Mouse (Mus musculus) kidney, adult 18-20 months (tissue): ENCODE measurements at regions not wholly inside any gene's neighbourhood (a gene's known extent, or its start where the extent isn't known, plus 50 kb on each side); places are given as distances from the start of the nearest gene placed in this dataset.
"Not testable (repeated sequence)": the region's sequence is repeated elsewhere in the genome, so short reads cannot be mapped to it uniquely, and the experiment has no call there.

Source experiments
- DNase-seq: peaks from one replicate; pipeline ENCODE4 v3.0.0; 2021

- DNase-seq = no peak
Observed at GRCm38 (mm10) chr2:114454901-114455300, 199.9 kb downstream of the Dph6 start.

- no peak for DNase-seq
Observed at GRCm38 (mm10) chr2:114450185-114450584, 204.6 kb downstream of the Dph6 start.

- no peak for DNase-seq
Observed at GRCm38 (mm10) chr2:114443801-114444200, 211.0 kb downstream of the Dph6 start.

- no peak for DNase-seq
Observed at GRCm38 (mm10) chr2:114440943-114441342, 213.8 kb downstream of the Dph6 start.

- DNase-seq = no peak
Observed at GRCm38 (mm10) chr2:114439668-114440067, 215.1 kb downstream of the Dph6 start.

- DNase-seq = no peak
Observed at GRCm38 (mm10) chr2:114438048-114438447, 216.7 kb downstream of the Dph6 start.

GRCm38 (mm10) chr2:114427426-114428157 is 226.3 kb upstream of the Zfp770 start:
- no peak for DNase-seq

GRCm38 (mm10) chr2:114419346-114419745 is 218.1 kb upstream of the Zfp770 start:
- DNase-seq = no peak

GRCm38 (mm10) chr2:114413013-114413412 is 211.7 kb upstream of the Zfp770 start:
- DNase-seq = no peak

- DNase-seq = no peak
Observed at GRCm38 (mm10) chr2:114411940-114412715, 210.9 kb upstream of the Zfp770 start.

GRCm38 (mm10) chr2:114410717-114411116 is 209.4 kb upstream of the Zfp770 start:
- no peak for DNase-seq

GRCm38 (mm10) chr2:114409542-114409941 is 208.3 kb upstream of the Zfp770 start:
- no peak for DNase-seq

GRCm38 (mm10) chr2:114407408-114407807 is 206.1 kb upstream of the Zfp770 start:
- DNase-seq = no peak

GRCm38 (mm10) chr2:114384566-114384965 is 183.3 kb upstream of the Zfp770 start:
- DNase-seq = no peak

- DNase-seq = no peak
Observed at GRCm38 (mm10) chr2:114378844-114379533, 177.7 kb upstream of the Zfp770 start.

GRCm38 (mm10) chr2:114373476-114373875 is 172.2 kb upstream of the Zfp770 start:
- no peak for DNase-seq

GRCm38 (mm10) chr2:114353876-114354275 is 152.6 kb upstream of the Zfp770 start:
- not testable (repeated sequence) for DNase-seq

- no peak for DNase-seq
Observed at GRCm38 (mm10) chr2:114340578-114341293, 139.5 kb upstream of the Zfp770 start.

- DNase-seq = no peak
Observed at GRCm38 (mm10) chr2:114301746-114302145, 100.5 kb upstream of the Zfp770 start.

GRCm38 (mm10) chr2:114295110-114295509 is 93.8 kb upstream of the Zfp770 start:
- no peak for DNase-seq

GRCm38 (mm10) chr2:114291387-114291786 is 90.1 kb upstream of the Zfp770 start:
- DNase-seq = no peak

GRCm38 (mm10) chr2:114275536-114275935 is 74.3 kb upstream of the Zfp770 start:
- DNase-seq = no peak
